Comparison of ENCODE assay signal across 28 mouse cellular contexts in genomic region chr6:43516593-43517315, GRCm38 (mm10).
A peak's percentile ranks its signal among the peaks of the same experiment; 100 is the strongest.
DNase-seq lines count a peak whose midpoint lies in the region; ATAC-seq and TF ChIP-seq lines count a peak whose summit lies in the region.
"Had no signal": no experiment of that assay in that cellular context is flagged by ENCODE, and none has a peak within 500 bp of the region (broad histone marks: within the 10 kb centered on the region; RNA-seq: fewer than 3 reads in every experiment).

No protein-coding gene starts in this region.

- 64% methylated on average over 2 of the region's 2 CpGs for WGBS in liver, embryonic 12.5 days (ENCODE audit: insufficient replicate concordance)
- WGBS in liver, postnatal 0 days (ENCODE audit: insufficient replicate concordance), result 82% methylated on average over 2 of the region's 2 CpGs
- 91% methylated on average over 2 of the region's 2 CpGs for WGBS in midbrain, postnatal 0 days

- ATAC-seq in liver, embryonic 12.5 days, result peak; percentile 75
- ATAC-seq in liver, postnatal 0 days, result peak; percentile 76
- ATAC-seq in midbrain, postnatal 0 days (ENCODE audit: low FRiP score), result no peak
- ATAC-seq: forebrain, embryonic 15.5 days; hindbrain, embryonic 16.5 days; lung, postnatal 0 days; midbrain, embryonic 15.5 days had no signal

- no peak overlapping the region for H3K27ac ChIP-seq in MEL (ENCODE audit: control insufficient read depth, low read depth, low read length)
- H3K27ac ChIP-seq in liver, embryonic 12.5 days, result no peak overlapping the region
- H3K27ac ChIP-seq in liver, postnatal 0 days (ENCODE audit: low read depth), result no peak overlapping the region
- H3K27ac ChIP-seq in midbrain, postnatal 0 days (ENCODE audit: low read depth, low read length), result no peak overlapping the region
- H3K27ac ChIP-seq: forebrain, embryonic 10.5 days; forebrain, embryonic 15.5 days; heart, adult 2 months; midbrain, embryonic 15.5 days; neural tube, embryonic 12.5 days; stomach, embryonic 15.5 days had no signal

- TF ChIP-seq RAD21 in MEL (IDR thresholded peaks at IDR 0.05; ENCODE audit: low read depth, low read length), result no peak

- no peak for TF ChIP-seq CTCF in MEL (IDR thresholded peaks at IDR 0.05 in 2 of 3, conservative IDR thresholded peaks at IDR 0.05 in 1 of 3; ENCODE audit: control insufficient read depth in 1 of 3, insufficient read depth in 1 of 3, low read depth in 2 of 3, low read length in 3 of 3, poor library complexity in 1 of 3, severe bottlenecking in 1 of 3)
- no peak for TF ChIP-seq CTCF in liver, postnatal 0 days (IDR thresholded peaks at IDR 0.05; ENCODE audit: low read depth)
- TF ChIP-seq CTCF in midbrain, postnatal 0 days (IDR thresholded peaks at IDR 0.05), result no peak

- H3K4me2 ChIP-seq in liver, embryonic 12.5 days, result no peak overlapping the region
- H3K4me2 ChIP-seq in liver, postnatal 0 days (ENCODE audit: low read depth, low read length), result no peak overlapping the region
- H3K4me2 ChIP-seq in midbrain, postnatal 0 days (ENCODE audit: low read depth, low read length, poor library complexity, severe bottlenecking), result no peak overlapping the region
- H3K4me2 ChIP-seq: forebrain, embryonic 15.5 days; midbrain, embryonic 15.5 days; neural tube, embryonic 12.5 days; stomach, embryonic 15.5 days had no signal

- no peaks in the 10 kb centered on the region for H3K79me2 ChIP-seq in MEL (ENCODE audit: control insufficient read depth, insufficient read depth, low read length, poor library complexity)

- H3K4me1 ChIP-seq in MEL (ENCODE audit: control insufficient read depth in 1 of 2, insufficient read depth in 2 of 2, low read length in 2 of 2), result peaks cover 0 to 2% of the 10 kb centered on the region in 2 experiments; a peak in 2 of 4 replicates
- peaks cover 7% of the 10 kb centered on the region; the same call in 1 of the 2 replicates for H3K4me1 ChIP-seq in liver, embryonic 12.5 days
- no peaks in the 10 kb centered on the region for H3K4me1 ChIP-seq in liver, postnatal 0 days (ENCODE audit: insufficient read depth)
- no peaks in the 10 kb centered on the region for H3K4me1 ChIP-seq in midbrain, postnatal 0 days (ENCODE audit: insufficient read depth, low read length)
- H3K4me1 ChIP-seq: midbrain, embryonic 15.5 days; neural tube, embryonic 12.5 days; stomach, embryonic 15.5 days had no signal

- no peak overlapping the region for H3K4me3 ChIP-seq in MEL (ENCODE audit: control insufficient read depth in 1 of 2, insufficient read depth in 1 of 2, low read depth in 2 of 2, low read length in 2 of 2)
- no peak overlapping the region for H3K4me3 ChIP-seq in liver, embryonic 12.5 days
- H3K4me3 ChIP-seq in liver, postnatal 0 days (ENCODE audit: low read depth, low read length), result no peak overlapping the region
- no peak overlapping the region for H3K4me3 ChIP-seq in midbrain, postnatal 0 days (ENCODE audit: low read depth, low read length)
- H3K4me3 ChIP-seq: forebrain, embryonic 10.5 days; forebrain, embryonic 15.5 days; heart, adult 2 months; midbrain, embryonic 15.5 days; myocyte; neural tube, embryonic 12.5 days; stomach, embryonic 15.5 days had no signal

- H3K9ac ChIP-seq in MEL (ENCODE audit: control insufficient read depth, low read depth, low read length, poor library complexity, severe bottlenecking), result no peak overlapping the region
- H3K9ac ChIP-seq in liver, embryonic 12.5 days, result no peak overlapping the region
- no peak overlapping the region for H3K9ac ChIP-seq in liver, postnatal 0 days (replicated peaks)
- no peak overlapping the region for H3K9ac ChIP-seq in midbrain, postnatal 0 days (replicated peaks; ENCODE audit: low read length, poor library complexity, severe bottlenecking)
- H3K9ac ChIP-seq: forebrain, embryonic 15.5 days; midbrain, embryonic 15.5 days; neural tube, embryonic 12.5 days; stomach, embryonic 15.5 days had no signal

- peaks cover 0 to 7% of the 10 kb centered on the region in 2 experiments; a peak in 2 of 4 replicates for H3K36me3 ChIP-seq in MEL (ENCODE audit: control insufficient read depth in 1 of 2, insufficient read depth in 2 of 2, low read length in 2 of 2)
- H3K36me3 ChIP-seq in liver, embryonic 12.5 days, result no peaks in the 10 kb centered on the region
- no peaks in the 10 kb centered on the region for H3K36me3 ChIP-seq in liver, postnatal 0 days (replicated peaks; ENCODE audit: insufficient read depth, low read length)
- no peaks in the 10 kb centered on the region for H3K36me3 ChIP-seq in midbrain, postnatal 0 days (ENCODE audit: insufficient read depth, low read length)
- H3K36me3 ChIP-seq: forebrain, embryonic 10.5 days; forebrain, embryonic 15.5 days; midbrain, embryonic 15.5 days; neural tube, embryonic 12.5 days; stomach, embryonic 15.5 days had no signal

- H3K27me3 ChIP-seq in MEL (ENCODE audit: control insufficient read depth in 1 of 2, insufficient read depth in 2 of 2, low read length in 2 of 2), result no peaks in the 10 kb centered on the region
- H3K27me3 ChIP-seq in liver, embryonic 12.5 days (replicated peaks), result no peaks in the 10 kb centered on the region
- no peaks in the 10 kb centered on the region for H3K27me3 ChIP-seq in liver, postnatal 0 days (ENCODE audit: insufficient read depth, low read length)
- no peaks in the 10 kb centered on the region for H3K27me3 ChIP-seq in midbrain, postnatal 0 days (ENCODE audit: insufficient read depth, low read length)
- H3K27me3 ChIP-seq: CH12.LX; forebrain, embryonic 15.5 days; midbrain, embryonic 15.5 days; neural tube, embryonic 12.5 days; stomach, embryonic 15.5 days had no signal

- DNase-seq in 416B (ENCODE audit: low read depth) (peak; percentile 11), MEL (ENCODE audit: low read depth, low spot score) (peak; percentile 53)
- DNase-seq in liver, postnatal 0 days, result no peak
- DNase-seq in midbrain, postnatal 0 days (ENCODE audit: low spot score), result no peak
- no peak for DNase-seq in spleen, adult 12 weeks (ENCODE audit: low spot score)
- no peak for DNase-seq in retina, embryonic 14.5 days (ENCODE audit: low spot score)
- DNase-seq: adrenal gland, adult 8-10 months; cerebellum, adult 2 months; cerebellum, postnatal 14 days; heart, adult 2 months; heart, postnatal 14 days; kidney, adult 9 months; kidney, postnatal 10 days; layer of hippocampus, postnatal 36 days; lung, adult 18-20 months; lung, postnatal 4 days; right cerebral cortex, postnatal 14 days; thymus, postnatal 25 days had no signal

- H3K9me3 ChIP-seq in MEL (replicated peaks; ENCODE audit: insufficient read depth, low read length), result no peaks in the 10 kb centered on the region
- no peaks in the 10 kb centered on the region for H3K9me3 ChIP-seq in liver, embryonic 12.5 days (replicated peaks)
- H3K9me3 ChIP-seq in liver, postnatal 0 days (ENCODE audit: low read length), result no peaks in the 10 kb centered on the region
- H3K9me3 ChIP-seq in midbrain, postnatal 0 days (ENCODE audit: low read length), result no peaks in the 10 kb centered on the region
- H3K9me3 ChIP-seq: forebrain, embryonic 10.5 days; forebrain, embryonic 15.5 days; midbrain, embryonic 15.5 days; neural tube, embryonic 12.5 days; stomach, embryonic 15.5 days had no signal

- no peak for TF ChIP-seq POLR2A in MEL (IDR thresholded peaks at IDR 0.05; ENCODE audit: control insufficient read depth in 1 of 2, insufficient read depth in 1 of 2, low read depth in 1 of 2, low read length in 2 of 2, poor library complexity in 1 of 2)

- no peak for TF ChIP-seq EP300 in MEL (IDR thresholded peaks at IDR 0.05; ENCODE audit: low read depth in 1 of 2, low read length in 2 of 2)
- no peak for TF ChIP-seq EP300 in liver, postnatal 0 days (IDR thresholded peaks at IDR 0.05; ENCODE audit: low read depth)

TF ChIP-seq in MEL, 35 proteins besides CTCF, POLR2A, EP300 and RAD21:
- TF ChIP-seq ZKSCAN1 (IDR thresholded peaks at IDR 0.05; ENCODE audit: low read depth, low read length) (no peak), GATA1 (IDR thresholded peaks at IDR 0.05; ENCODE audit: low read depth, low read length) (0 out of 2 replicates have a peak, but pooled peaks have one; percentile 13)

Comparison
In these comparisons a context has a peak if more than half of its experiments do, and no peak if none do; other contexts are left out.
1. DNase-seq: peak in 416B (single experiment) and MEL (single experiment); none in liver, postnatal 0 days (single experiment), midbrain, postnatal 0 days (single experiment), spleen, adult 12 weeks (single experiment) and retina, embryonic 14.5 days (single experiment).